Mouse (Mus musculus) urinary bladder, adult 2 months (tissue): ENCODE measurements around the gene Ugdh. TPM values are rescaled to one million over a fixed set of nuclear protein-coding genes. Genes with fewer than 3 reads are reported as not detected.

Source experiments
- polyA plus RNA-seq: library from polyadenylated mRNA; depleted of rRNA; stranded (reverse); fragments of >200 nt; gene quantifications from 2 replicates; pipeline ENCODE4 v1.2.3, GENCODE M21; 2012; rRNA removed

Ugdh gene
- polyA plus RNA-seq, 1 experiment, result 283 TPM

Other genes with a start within 250 kb of the Ugdh start
- gene Wdr19, start 236.3 kb downstream of the Ugdh start, polyA plus RNA-seq, result 9.9 and 10.3 TPM in 2 replicates
- gene Rfc1, start 100.3 kb downstream of the Ugdh start, polyA plus RNA-seq, result 21.7 and 24.1 TPM in 2 replicates
- gene Klb, start 87.6 kb downstream of the Ugdh start, polyA plus RNA-seq, result 0.25 and 0.40 TPM in 2 replicates
- 1,417 and 1,614 TPM in 2 replicates for gene Rpl9, start 44.5 kb downstream of the Ugdh start, polyA plus RNA-seq
- gene Lias, start 44.5 kb downstream of the Ugdh start, polyA plus RNA-seq, result 38.6 and 41.1 TPM in 2 replicates
- 0.34 TPM in 1 of 2 replicates, not detected in the other for gene Gm43552, start 56.9 kb upstream of the Ugdh start, polyA plus RNA-seq
- 259 and 310 TPM in 2 replicates for gene Smim14, start 101.2 kb upstream of the Ugdh start, polyA plus RNA-seq
- gene Ube2k, start 101.3 kb upstream of the Ugdh start, polyA plus RNA-seq, result 72.3 and 74.4 TPM in 2 replicates